Mouse (Mus musculus): ENCODE measurements around the gene Coq10b.

Coq10b gene

GRCm38 (mm10) chr1:55106919-55107585 lies 54.5 kb downstream of the Coq10b start:
- DNase-seq (ENCODE audit: extremely low read depth, insufficient read length, low spot score), result no peak

GRCm38 (mm10) chr1:55107644-55108043 lies 55.1 kb downstream of the Coq10b start:
- DNase-seq (ENCODE audit: extremely low read depth, insufficient read length, low spot score), result no peak

GRCm38 (mm10) chr1:55108473-55108872 lies 55.9 kb downstream of the Coq10b start:
- DNase-seq (ENCODE audit: extremely low read depth, insufficient read length, low spot score), result no peak

- DNase-seq (ENCODE audit: extremely low read depth, insufficient read length, low spot score), result no peak
Observed at GRCm38 (mm10) chr1:55109066-55109766, 56.6 kb downstream of the Coq10b start.

All from 3134 (cell line).